Mouse (Mus musculus) lung, adult 2 months (tissue): ENCODE data around the gene Fbxo10.

Experiments used
- CTCF ChIP-seq: fragments of 200-500 bp; IDR thresholded peaks from 2 replicates; pipeline ENCODE4 v1.5.1; 2011; ENCODE audit warnings: mild to moderate bottlenecking, low read length, control low read depth; ENCODE audit not compliant: insufficient read depth
- POLR2A ChIP-seq: fragments of 200-500 bp; IDR thresholded peaks from 2 replicates; pipeline ENCODE4 v1.6.1; 2011; ENCODE audit warnings: low read depth, mild to moderate bottlenecking, control low read depth, low read length, borderline replicate concordance; ENCODE audit errors: extremely low read depth

- TF ChIP-seq POLR2A (no peak), CTCF (no peak)
Observed at GRCm38 (mm10) chr4:45082951-45083350, 1.5 kb downstream of the Fbxo10 start.
